Mouse (Mus musculus): ENCODE data around the gene Gm8922.
"Not testable (repeated sequence)": the region's sequence is repeated elsewhere in the genome, so short reads cannot be mapped to it uniquely, and the experiment has no call there.

Gene Gm8922

GRCm38 (mm10) chr5:11681659-11682058 lies at the start of gene Gm8922:
TSS of gene Gm8922 (plus strand) at chr5:11681959.
- not testable (repeated sequence) for DNase-seq (ENCODE audit: extremely low read depth, low read depth, low spot score)

Data from fat pad, adult 2 months (tissue).